Mouse (Mus musculus) c-Kit-positive CD71-negative TER-119-negative erythroid progenitor cells, embryonic 14.5 days (primary cell): ENCODE data around the gene Pik3r3.
"Not testable (repeated sequence)": the region's sequence is repeated elsewhere in the genome, so short reads cannot be mapped to it uniquely, and the experiment has no call there.

Experiments
- DNase-seq: peaks from one replicate; pipeline ENCODE4 v3.0.0-alpha.2; 2013; ENCODE audit warnings: low read depth

Pik3r3 gene

DNA sequence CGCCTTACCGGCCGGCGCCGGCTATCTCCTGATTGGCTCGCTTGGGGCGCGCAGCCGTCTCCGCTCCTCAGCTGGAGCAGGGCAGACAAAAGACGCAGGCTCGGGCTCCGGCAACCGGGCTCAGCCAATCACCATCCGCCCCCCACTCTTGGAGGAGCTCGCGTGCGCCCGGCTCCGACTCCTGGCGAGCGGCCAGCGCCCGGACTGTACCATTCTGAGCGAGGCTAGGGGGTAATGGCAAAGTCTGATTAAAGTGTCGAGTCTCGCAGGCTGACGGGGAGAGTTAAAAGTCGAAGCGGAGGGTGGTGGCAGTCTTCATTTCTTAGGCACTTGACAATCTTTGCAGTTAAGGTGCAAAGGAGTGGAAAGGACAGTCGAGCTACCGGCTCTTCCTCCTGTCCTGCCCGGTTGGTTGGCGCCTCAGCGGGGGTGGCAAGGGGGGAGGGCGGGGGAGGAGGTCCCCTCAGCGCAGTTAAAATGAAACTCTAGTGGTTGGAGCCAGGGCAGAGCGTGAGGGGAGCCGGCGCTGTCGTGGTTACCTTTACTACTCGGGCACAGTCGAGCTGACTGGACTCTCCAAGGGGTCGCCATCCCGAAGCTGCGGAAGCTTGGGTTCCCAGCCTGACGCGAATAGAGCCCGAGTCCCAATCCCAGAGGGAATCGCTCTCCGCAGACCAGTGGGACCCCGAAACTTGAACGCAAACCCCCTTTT, at the start of gene Pik3r3:
Gene Pik3r3 (plus strand): TSS at position 479 of the 712 bp plus-strand sequence.
- DNase-seq: peak; percentile 91

DNA sequence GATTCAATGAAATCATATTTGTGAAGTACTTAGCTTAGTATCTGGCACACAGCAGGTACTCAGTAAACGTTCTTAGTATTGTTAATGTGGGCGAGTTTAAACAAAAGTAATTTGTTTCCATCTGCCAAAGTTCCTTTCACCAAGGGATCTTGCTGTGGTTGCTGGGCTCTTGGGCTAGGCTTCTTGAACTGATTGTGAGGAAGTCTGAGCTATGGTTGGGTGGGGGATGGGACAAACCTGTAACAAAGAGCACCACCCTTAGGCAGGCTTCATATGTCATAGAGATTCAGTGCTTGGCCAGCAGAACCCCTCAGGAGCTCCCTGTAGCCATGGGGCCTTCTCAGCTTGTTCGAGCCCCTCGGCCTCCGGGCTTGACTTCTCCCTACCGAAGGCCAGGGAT, 48.3 kb upstream of the Pik3r3 start, which contains the start of the genes 1700042G07Rik and Gm49337:
Gene 1700042G07Rik (plus strand): TSS at position 301 of the 400 bp plus-strand sequence.
Gene Gm49337 (plus strand): TSS at position 313 of the 400 bp plus-strand sequence.
- no peak for DNase-seq

DNA sequence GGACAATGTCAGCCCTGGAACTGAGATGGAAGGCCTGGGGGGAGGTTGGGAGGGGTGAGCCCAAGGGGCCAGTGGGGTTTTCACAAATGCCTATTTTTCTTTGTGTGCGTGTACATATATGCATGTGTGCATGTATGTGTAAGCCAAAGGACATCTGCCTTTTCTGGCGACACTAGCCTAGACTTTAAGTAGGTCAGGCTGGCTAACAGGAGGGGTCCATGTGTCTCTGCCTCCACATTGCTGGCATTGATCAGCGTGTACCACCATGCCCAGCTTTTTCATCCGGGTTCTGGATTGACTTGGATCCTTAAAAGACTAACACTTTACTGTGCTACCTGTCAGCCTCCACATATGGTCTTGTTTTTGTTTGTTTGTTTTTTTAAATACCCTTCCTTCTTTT, 47.7 kb upstream of the Pik3r3 start:
- DNase-seq: no peak

DNA sequence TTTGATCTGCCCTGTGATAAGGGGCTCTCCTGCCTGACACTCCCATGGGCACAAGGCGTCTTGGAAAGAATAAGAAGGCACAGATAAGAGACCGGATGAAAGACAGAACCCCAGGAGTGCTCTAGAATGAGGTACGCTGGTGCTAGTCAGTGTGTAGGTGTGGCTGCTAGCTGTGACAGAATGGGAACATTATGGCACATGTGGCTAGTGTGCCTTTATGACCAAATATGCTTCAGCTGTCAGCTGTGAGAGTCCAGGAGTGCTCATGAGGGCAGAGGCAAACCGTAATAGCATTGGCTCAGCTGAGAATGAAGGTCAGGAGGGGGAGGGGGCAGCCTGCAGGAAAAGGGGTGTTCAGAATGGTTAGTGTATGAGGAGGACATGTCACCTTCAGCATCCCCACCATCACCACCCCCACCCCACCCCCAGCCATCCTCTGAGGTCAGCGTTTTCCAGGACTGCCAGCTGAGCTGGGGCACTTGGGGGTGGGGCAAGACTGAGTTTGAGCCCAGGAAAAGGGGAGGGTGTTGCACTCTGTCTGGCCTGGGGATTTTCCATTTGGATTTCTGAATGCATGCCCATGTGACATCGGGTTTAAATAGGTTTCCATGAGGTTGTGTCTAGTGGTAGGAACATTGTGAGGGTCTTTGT, 46.8 kb upstream of the Pik3r3 start:
- no peak for DNase-seq

DNA sequence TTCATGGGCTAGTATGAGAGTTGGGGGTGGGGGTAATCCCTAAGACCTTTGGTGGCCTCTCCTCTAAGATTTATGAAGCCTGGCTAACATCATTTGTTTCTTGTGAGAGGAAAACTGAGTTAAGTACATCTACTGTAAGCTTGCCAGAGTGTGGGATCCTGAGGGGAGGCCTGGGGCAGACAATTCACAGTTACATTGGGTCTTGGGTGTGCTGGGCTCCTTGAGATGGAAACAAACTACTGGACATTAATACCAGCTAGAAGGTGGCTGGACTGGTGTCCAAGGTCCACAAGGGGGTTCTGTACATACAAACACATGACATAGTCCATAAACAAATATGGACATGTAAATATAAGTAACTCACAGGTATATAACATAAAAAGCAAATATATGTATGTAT, 46.3 kb upstream of the Pik3r3 start:
- DNase-seq: no peak

DNA sequence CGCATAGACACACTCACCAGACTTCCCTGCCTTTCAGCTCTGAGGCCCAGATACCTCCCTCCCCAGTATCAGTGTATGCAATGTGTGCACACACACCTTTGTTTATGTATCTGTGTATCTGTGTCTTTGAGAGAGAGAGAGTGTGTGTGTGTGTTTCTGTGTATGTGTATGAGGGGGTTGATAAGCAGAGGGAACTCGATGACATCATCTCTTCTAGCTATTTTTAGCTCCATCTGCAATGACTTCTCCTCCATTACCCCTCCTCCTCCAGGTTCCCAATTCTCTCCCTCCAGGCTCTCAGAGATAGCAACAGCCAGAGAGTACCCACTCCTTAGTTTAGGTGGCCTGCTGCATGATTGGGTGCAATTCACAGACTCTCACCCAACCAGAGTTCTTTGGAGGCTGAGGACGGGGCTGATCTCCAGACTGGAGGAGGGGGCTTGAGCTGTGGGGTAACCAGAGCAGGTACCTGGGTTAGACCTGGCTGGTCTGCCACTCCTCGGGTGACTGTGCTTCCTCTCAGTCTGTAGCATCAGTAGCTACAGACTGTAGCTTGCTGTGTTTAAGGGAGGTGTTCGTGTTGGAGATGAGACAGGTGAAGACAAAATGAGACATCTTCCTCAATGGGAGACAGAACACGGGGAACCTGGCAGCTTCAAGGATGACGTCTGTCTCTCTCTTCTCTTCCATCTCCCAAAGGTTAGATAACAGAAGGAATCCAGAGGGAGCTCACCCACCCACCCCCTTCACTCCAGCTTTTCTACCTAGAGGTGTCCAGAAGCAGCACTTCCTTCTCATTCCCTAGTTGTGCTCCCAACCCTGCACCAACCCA, 45.5 kb upstream of the Pik3r3 start:
- DNase-seq: no peak

DNA sequence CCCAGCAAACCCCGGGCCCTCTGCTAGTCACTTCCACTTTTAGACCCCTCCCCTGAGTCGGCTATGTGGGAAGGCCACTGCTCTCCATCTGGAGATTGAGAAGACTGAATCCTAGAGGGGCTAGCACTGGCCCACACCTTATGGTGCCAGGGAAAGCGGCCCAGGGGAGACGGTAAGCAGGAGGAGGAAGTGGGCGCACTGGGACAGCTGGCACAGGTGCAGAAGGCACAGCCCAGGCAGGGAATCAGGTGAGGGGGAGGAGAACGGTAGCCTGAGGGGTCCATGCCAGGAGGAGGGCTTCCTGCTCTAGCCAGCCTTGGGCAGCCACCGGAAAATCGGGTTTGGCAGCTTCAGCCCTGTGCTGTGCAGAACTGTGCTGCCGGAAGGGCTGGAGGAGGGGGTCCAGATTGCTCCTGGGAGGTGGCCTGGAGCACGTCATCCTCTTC, 44.9 kb upstream of the Pik3r3 start:
- no peak for DNase-seq

DNA sequence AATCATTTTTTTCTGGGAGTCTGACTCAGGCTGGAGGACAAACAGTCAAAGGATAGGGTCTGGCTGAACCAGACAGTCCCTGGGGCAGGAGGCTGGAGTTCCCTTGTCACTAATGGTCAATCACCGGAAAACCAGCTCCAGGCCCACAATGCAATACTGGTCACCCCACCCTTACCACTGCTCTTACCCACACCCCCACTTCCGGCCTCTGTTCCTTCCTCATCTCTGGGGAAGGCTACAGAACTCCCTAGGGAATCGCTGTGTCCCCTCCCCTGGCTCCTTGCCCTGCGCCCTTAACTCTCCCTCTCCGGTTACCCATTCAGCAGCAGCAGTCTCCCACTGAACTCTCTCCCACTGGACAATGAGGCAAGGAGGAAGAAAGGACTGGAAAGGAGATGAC, 44.3 kb upstream of the Pik3r3 start:
- DNase-seq: no peak

DNA sequence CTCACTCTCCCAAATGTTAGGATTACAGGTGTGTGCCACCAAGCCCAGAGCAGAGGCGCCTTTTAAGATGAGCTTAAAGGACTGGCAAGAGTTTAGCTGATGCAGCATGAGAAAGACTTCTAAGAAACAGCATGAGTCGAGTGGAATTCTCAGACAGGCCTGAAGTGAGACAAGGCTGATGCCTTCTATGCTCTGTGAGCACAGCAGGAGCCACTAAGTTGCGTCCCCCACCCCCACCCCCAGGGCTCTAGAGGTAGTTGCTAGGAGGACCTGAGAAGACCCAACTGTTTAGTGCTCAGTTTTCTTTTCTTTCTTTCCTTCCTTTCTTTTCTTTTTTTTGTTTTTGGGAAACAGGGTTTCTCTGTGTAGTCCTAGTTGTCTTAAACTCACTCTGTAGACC, 39.3 kb upstream of the Pik3r3 start:
- DNase-seq: no peak

DNA sequence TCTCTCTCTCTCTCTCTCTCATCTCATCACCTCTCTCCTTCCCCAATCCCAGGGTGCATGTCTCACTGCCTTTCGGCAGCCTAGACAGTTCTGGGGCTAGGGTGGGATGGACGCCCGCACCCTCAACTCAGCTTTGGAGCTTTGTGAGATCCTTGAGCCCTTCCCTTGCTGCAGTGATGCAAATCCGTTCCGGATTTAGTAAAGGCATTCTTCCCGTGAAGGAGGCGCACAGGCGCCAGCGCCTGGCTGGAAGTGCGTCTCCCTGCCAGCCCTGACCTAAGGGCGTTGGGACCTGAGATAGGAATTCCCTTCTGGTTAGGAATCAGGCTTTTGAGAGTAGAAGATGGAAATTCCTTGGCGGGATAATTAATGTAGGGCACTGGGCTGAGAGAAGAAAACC, 38.7 kb upstream of the Pik3r3 start:
- no peak for DNase-seq

DNA sequence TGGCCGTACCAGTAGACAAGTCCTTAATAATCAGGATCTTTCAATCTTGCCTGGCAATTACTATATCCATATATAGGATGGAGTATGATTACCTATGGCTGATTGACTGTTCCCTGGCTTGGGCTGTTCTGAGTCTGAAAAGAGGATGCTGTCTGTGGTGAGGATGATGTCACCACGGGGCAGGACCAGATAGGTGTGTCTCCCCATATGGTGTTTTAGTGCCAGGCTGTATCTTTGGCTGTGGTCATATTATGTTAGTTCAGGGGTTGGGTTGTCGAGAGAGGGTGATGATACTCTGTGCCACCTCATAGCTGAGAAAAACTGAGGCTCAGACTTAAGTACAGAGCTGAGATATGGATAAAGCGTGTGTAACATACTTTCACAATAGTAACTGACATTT, 36.3 kb upstream of the Pik3r3 start:
- no peak for DNase-seq

DNA sequence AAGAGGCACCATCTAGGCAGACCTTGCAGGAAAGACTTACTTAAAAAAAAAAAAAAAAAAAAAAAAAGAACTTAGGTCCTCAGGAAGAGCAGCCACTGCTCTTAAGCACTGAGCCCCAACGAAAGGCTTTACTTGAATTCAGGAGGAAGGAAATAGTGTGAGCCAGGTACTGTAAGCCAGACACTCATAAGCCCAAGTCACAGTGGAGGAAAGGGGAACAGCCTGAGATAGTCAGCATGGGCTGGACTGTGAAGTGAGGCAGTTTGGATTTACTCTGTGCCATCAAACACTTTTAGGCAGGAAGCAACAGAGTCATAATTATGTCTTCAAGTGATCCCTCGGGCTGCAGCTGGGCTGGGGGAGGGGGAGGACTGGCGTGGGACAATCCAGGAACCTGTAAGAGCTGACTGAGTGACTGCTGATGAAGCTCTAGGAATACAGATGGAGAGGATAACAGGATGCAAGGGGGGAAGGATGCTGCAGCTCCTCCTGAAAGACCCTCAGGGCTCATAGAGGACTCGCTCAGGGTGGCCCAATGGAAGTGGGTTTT, 29.1 kb upstream of the Pik3r3 start:
- DNase-seq: no peak

DNA sequence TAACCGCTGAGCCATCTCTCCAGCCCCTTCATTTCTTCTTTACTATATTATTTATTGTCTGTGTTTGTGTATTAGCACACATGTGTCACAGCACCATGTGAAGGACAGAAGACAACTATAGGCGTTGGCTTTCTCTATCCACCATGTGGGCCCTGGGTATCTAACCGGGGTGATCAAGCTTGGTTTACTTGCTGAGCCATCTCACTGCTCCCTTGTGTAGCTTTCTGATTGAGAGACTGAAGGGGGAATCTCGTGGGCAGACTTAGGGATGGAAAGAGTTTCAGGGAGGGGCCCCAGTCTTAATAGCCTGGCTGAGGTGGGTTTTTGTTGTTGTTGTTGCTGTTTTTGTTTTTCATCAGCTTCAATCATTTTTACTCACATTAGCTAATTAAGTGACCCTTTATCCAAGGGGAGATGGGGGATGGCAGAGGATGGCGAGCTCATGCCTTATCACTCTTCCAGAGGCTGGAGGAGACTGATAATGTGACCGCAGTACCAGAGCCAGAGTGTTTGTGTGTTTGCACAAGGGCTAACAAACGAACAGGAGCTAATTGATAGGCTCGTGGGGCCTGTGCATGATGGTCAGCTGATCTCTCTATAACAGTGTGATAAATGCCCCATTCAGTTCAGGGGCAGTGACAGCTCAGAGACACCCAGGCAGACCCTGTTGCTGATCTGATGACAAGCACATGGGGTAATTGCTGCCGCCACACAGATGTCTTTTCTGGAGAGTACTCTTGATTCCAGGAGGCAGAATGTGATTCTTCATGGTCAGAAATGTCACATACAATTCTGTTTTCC, 27.6 kb upstream of the Pik3r3 start:
- no peak for DNase-seq

DNA sequence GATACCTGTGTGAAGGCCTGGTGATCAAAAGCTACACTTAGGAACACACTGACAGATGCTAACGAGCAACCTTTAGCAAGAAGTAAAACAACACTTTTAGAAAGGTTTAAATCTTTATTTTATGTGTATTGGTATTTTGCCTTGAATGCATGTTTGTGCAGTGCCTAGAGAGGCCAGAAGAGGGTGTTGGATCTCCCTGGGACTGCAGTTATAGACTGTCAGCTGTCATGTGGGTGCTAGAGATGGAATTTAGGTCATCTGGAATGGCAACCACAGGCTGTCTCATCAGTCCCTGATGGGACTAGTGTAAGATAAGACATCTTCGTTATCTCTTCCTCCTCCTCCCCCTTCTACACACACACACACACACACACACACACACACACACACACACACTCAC, 23.0 kb upstream of the Pik3r3 start:
- no peak for DNase-seq

DNA sequence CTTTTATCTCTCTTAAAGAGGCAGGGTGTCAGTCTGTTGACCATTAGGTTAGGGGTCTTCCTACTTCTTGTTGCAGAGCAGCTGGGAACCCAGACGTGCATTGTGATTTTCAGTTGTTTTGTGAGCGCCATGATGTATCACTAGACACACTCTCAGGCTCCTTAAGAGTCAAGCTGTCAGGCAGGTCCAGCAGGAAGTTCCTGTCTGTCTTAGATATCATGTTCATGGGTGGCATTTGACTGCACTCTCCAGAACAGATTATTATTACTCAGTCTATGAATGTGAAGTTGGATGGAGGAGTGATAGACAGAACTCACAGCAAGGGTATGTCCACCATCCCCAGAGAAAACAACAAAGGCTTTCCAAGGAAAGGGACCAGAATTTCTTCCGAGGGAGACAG, 17.0 kb upstream of the Pik3r3 start:
- DNase-seq: no peak

DNA sequence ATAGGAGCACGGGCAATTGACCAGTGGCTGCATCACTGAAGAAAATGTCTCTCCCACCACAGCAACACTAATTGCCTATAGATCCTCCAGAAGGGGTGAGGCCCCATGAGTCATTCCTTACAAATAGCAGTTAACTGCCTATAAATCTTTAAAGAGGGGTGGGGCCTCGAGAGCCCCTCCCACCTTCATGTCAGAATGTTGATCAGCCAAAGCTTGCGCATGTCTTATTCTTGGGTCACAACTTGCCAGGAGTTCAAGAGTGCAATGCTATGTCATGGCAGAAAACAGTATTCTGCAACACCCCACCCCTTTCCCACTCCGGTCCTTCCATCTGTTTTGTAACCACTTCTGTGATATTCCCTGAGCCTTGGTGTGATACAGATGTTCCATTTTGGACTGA, 14.9 kb upstream of the Pik3r3 start:
- no peak for DNase-seq

DNA sequence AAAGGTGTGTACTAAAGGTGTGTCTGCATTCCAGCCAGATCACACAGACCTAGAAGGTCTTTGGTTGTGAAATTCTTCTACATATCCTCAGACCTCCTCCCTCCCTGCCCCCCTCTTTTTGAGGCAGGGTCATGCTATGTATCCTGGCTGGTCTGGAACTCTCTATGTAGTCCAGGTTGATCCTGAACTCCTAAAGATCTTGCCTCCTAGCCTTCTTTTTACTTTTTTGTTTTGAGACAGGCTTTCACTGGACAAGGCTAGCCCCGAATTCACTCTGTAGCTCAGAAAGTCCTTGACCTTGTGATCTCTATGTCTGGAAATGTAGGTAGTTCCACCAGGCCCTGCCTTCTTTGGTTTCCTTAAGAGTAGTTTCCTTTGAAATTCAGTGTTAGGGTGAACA, 12.5 kb upstream of the Pik3r3 start:
- no peak for DNase-seq

DNA sequence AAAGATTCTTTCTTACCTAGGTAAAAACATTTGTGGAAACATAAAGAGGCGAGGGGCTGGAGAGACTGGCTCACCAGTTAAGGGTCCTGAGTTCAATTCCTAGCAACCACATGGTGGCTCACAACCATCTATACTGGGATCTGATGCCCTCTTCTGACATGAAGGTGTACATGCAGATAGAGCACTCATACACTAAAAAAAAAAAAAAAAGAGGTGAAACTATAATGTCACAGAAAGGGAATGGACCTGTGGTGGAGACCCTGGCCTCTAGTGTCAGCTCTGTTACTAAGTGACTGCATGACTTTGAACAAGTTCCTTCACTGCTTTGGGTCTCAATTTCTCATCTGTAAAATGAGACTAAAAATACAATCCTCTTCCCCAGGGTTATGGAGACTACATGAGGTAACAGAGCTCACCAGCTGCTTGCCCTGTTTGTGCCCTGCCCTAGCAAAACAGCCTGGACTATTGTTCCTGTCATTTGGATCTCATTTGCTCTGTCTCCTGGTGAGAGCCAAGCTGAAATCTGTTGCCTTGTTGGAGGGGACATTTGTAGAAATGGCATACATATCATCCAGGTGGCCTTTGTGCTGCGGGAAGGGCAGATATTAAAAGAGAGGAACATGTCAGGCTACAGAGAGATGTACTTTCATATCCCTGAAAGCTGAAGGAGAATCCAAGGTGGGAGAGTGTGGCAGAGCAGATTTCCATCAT, 5.4 kb upstream of the Pik3r3 start:
- DNase-seq: no peak

DNA sequence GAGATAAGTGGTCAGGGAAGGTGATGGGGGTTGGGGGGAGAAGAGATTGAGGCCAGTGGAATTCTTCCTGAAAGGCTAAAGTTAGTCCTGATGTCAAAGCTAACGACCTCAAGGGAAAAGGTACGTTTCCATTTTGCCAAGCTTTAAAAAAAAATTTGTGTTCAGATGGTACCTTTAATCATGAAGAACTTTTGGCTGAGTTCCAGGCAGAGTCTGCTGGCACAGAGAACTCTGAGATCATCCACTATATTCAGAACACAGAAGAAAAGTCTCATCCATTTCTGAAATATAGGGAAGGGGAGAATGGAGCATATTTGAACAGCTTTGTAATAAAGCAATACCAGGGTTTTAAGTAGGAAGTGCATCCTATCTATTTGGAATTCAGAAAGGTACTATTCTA, 4.4 kb upstream of the Pik3r3 start:
- DNase-seq: no peak

DNA sequence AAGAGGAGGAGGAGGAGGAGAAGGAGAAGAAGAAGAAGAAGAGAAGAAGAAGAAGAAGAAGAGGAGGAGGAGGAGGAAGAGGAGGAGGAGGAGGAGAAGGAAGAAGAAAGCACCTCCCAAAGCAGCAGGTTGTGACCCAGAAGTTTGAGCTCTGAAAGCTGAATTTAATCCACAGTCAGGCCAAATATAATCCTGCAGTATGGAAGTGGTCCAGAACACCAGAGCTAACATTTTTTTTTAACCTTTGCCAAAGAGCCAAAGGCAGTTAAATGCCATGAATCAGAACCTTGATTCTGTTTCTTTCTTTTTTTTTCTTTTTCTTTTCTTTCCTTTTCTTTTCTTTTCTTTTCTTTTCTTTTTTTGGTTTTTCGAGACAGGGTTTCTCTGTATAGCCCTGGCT, 3.8 kb upstream of the Pik3r3 start:
- not testable (repeated sequence) for DNase-seq

DNA sequence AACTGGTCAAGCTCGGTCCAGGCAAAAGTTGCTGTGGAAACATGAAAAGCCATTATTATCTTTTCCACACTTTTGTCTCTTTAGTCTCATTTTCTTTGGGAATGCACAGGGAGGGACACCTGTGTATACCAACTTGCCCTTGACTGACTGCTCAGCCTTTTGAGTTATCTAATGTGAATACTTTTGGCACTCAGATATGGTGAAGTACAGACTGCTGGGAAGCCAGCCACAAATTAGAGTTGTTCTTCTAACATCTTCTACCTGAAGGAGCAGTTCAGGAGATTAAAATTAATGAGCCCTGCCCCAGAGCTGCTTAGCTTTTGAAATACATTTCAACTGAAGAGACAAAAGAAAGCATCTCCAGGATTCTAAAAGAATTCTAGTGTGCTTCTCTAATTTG, 2.4 kb upstream of the Pik3r3 start:
- DNase-seq: no peak
